Mouse (Mus musculus): ENCODE measurements at regions not wholly inside any gene's neighbourhood (a gene's known extent, or its start where the extent isn't known, plus 50 kb on each side); places are given as distances from the start of the nearest gene placed in this dataset.
"Not testable (repeated sequence)": the region's sequence is repeated elsewhere in the genome, so short reads cannot be mapped to it uniquely, and the experiment has no call there.

GRCm38 (mm10) chr9:41914611-41915010 is 209.5 kb downstream of the Sorl1 start:
- DNase-seq (ENCODE audit: low spot score), result no peak

- no peak for DNase-seq (ENCODE audit: low spot score)
These were observed 210.2 kb downstream of the Sorl1 start for GRCm38 (mm10) chr9:41913911-41914310.

GRCm38 (mm10) chr9:41912482-41912881 is 211.6 kb downstream of the Sorl1 start:
- DNase-seq (ENCODE audit: low spot score), result no peak

- DNase-seq (ENCODE audit: low spot score), result no peak
These were observed 223.5 kb downstream of the Sorl1 start for GRCm38 (mm10) chr9:41900606-41900974.

- no peak for DNase-seq (ENCODE audit: low spot score)
These were observed 224.1 kb downstream of the Sorl1 start for GRCm38 (mm10) chr9:41899766-41900605.

- no peak for DNase-seq (ENCODE audit: low spot score)
These were observed 229.0 kb downstream of the Sorl1 start for GRCm38 (mm10) chr9:41895106-41895505.

- no peak for DNase-seq (ENCODE audit: low spot score)
These were observed 231.3 kb downstream of the Sorl1 start for GRCm38 (mm10) chr9:41892841-41893240.

- no peak for DNase-seq (ENCODE audit: low spot score)
These were observed 232.9 kb downstream of the Sorl1 start for GRCm38 (mm10) chr9:41891206-41891605.

GRCm38 (mm10) chr9:41890273-41891141 is 233.6 kb downstream of the Sorl1 start:
- DNase-seq (ENCODE audit: low spot score), result peak; percentile 60

GRCm38 (mm10) chr9:41889568-41890272 is 234.4 kb downstream of the Sorl1 start:
- no peak for DNase-seq (ENCODE audit: low spot score)

GRCm38 (mm10) chr9:41888616-41889150 is 235.4 kb downstream of the Sorl1 start:
- DNase-seq (ENCODE audit: low spot score), result no peak

GRCm38 (mm10) chr9:41886456-41886855 is 237.6 kb downstream of the Sorl1 start:
- not testable (repeated sequence) for DNase-seq (ENCODE audit: low spot score)

- no peak for DNase-seq (ENCODE audit: low spot score)
These were observed 243.6 kb downstream of the Sorl1 start for GRCm38 (mm10) chr9:41880457-41880856.

- no peak for DNase-seq (ENCODE audit: low spot score)
These were observed 245.0 kb downstream of the Sorl1 start for GRCm38 (mm10) chr9:41879080-41879479.

- DNase-seq (ENCODE audit: low spot score), result no peak
These were observed 263.0 kb downstream of the Sorl1 start for GRCm38 (mm10) chr9:41861136-41861535.

- DNase-seq (ENCODE audit: low spot score), result peak; percentile 14
These were observed 263.4 kb downstream of the Sorl1 start for GRCm38 (mm10) chr9:41860681-41861080.

- no peak for DNase-seq (ENCODE audit: low spot score)
These were observed 264.3 kb downstream of the Sorl1 start for GRCm38 (mm10) chr9:41859780-41860179.

- no peak for DNase-seq (ENCODE audit: low spot score)
These were observed 272.0 kb downstream of the Sorl1 start for GRCm38 (mm10) chr9:41852099-41852498.

- DNase-seq (ENCODE audit: low spot score), result no peak
These were observed 274.3 kb downstream of the Sorl1 start for GRCm38 (mm10) chr9:41849628-41850326.

- DNase-seq (ENCODE audit: low spot score), result no peak
These were observed 279.5 kb downstream of the Sorl1 start for GRCm38 (mm10) chr9:41844616-41845015.

All from testis, postnatal 14 days (tissue).